Mouse (Mus musculus): ENCODE measurements around the gene Igf2r. TPM values are rescaled to one million over a fixed set of nuclear protein-coding genes. Genes with fewer than 3 reads are reported as not detected.

Gene Igf2r
- polyA plus RNA-seq, 1 experiment from 2014 or later = 28.0 TPM

DNA sequence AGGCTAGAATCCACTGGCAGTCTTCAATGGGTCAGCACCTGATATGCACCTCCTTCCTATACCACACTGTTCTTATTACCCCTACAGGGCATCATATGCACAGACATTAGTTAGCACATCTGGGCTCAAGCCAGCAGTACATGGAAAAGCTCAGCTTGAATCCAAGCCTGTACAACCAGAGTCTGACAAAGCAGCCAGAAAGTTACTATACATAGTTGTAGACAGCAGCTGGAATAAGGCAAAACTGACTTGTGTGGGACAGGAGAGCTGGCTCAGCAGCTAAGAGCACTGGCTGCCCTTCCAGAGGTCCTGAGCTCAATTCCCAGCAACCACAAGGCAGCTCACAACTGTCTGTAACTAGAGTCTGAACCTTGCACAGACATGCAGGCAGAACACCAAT lies 57.3 kb downstream of the Igf2r start:
- Histone ChIP-seq H3K9ac (ENCODE audit: low read length) (no peak overlapping the region), H3K4me3 (ENCODE audit: low read depth, low read length) (no peak overlapping the region), H3K4me2 (ENCODE audit: low read depth, severe bottlenecking) (no peak overlapping the region), H3K27ac (replicated peaks; ENCODE audit: low read depth, low read length) (no peak overlapping the region), H3K36me3 (ENCODE audit: control insufficient read depth, insufficient read depth, low read length) (peaks cover 14% of the 10 kb centered on the region; the same call in 1 of the 2 replicates), H3K4me1 (ENCODE audit: control insufficient read depth, insufficient read depth, low read length) (no peaks in the 10 kb centered on the region), H3K27me3 (ENCODE audit: control insufficient read depth, insufficient read depth, low read length) (no peaks in the 10 kb centered on the region), H3K9me3 (ENCODE audit: control insufficient read depth, low read length) (no peaks in the 10 kb centered on the region)
- ATAC-seq (ENCODE audit: insufficient number of reproducible peaks, low FRiP score, low TSS enrichment, low read depth) (no peak), DNase-seq (ENCODE audit: low spot score) (no peak)

DNA sequence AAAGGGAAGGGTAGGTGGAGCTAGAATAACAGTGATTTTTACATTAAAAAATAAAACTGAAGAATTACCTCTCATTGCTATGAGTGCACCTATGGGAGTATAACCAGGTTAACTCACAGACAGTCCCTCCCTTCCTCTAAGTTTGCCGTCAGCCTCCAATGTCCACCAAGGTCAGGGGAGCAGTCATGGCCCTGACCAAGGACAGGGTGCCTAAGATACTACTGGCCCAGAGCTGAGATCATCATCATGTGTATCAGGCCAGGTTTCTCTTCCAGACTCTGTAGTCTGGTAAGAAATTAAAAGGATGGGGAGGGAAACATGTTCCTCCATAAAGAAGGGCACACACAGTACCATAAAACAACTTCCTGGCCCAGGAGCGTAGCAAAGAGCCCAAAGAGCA lies 58.5 kb downstream of the Igf2r start:
- Histone ChIP-seq H3K4me2 (ENCODE audit: low read depth, severe bottlenecking) (no peak overlapping the region), H3K9me3 (ENCODE audit: control insufficient read depth, low read length) (no peaks in the 10 kb centered on the region), H3K36me3 (ENCODE audit: control insufficient read depth, insufficient read depth, low read length) (peaks cover 11% of the 10 kb centered on the region; the same call in 1 of the 2 replicates), H3K27me3 (ENCODE audit: control insufficient read depth, insufficient read depth, low read length) (no peaks in the 10 kb centered on the region), H3K4me1 (ENCODE audit: control insufficient read depth, insufficient read depth, low read length) (no peaks in the 10 kb centered on the region), H3K9ac (ENCODE audit: low read length) (no peak overlapping the region), H3K27ac (replicated peaks; ENCODE audit: low read depth, low read length) (no peak overlapping the region), H3K4me3 (ENCODE audit: low read depth, low read length) (no peak overlapping the region)
- DNase-seq (ENCODE audit: low spot score) = no peak
- WGBS = 89% methylated on average over 2 of the region's 2 CpGs
- no peak for ATAC-seq (ENCODE audit: insufficient number of reproducible peaks, low FRiP score, low TSS enrichment, low read depth)

DNA sequence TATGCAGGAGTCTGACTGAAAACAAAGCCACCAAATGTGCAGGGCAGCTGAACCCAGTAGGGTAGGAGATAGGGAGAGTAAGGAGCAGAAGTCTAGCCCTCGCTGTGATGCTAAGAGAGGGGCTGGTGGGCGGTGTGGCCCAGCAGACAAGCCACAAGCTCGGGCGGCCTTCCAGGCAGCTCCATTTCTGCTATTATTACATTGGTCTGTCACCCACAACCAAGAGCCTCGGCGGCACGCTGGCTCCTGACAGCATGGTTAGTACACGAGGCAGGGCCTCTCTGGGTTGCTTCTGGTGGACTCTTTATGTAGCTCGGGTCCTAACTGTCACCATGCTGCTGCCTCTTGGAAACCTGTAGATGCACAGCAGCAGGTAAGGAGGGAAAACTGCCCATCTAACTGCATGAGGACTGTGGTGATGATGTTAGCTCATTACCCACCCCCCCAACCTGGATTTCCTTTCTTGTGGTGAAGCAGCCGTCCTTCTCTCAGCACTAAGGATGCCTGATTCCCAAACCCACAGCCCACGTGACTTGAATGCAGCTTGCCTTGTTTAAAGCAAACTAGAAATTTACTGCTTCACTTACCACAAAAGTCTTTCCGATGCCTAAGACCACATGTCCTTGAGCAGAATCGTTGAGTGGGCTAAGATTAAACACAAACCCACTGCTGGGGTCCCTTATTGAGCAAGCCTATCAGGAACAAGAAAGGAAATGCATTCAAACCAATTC lies 59.2 kb downstream of the Igf2r start:
- Histone ChIP-seq H3K4me3 (ENCODE audit: low read depth, low read length) (no peak overlapping the region), H3K36me3 (ENCODE audit: control insufficient read depth, insufficient read depth, low read length) (peaks cover 11% of the 10 kb centered on the region; the same call in 1 of the 2 replicates), H3K27me3 (ENCODE audit: control insufficient read depth, insufficient read depth, low read length) (no peaks in the 10 kb centered on the region), H3K9me3 (ENCODE audit: control insufficient read depth, low read length) (no peaks in the 10 kb centered on the region), H3K27ac (replicated peaks; ENCODE audit: low read depth, low read length) (no peak overlapping the region), H3K4me1 (ENCODE audit: control insufficient read depth, insufficient read depth, low read length) (no peaks in the 10 kb centered on the region), H3K4me2 (ENCODE audit: low read depth, severe bottlenecking) (no peak overlapping the region), H3K9ac (ENCODE audit: low read length) (no peak overlapping the region)
- 80% methylated on average over 13 of the region's 13 CpGs for WGBS
- no peak for ATAC-seq (ENCODE audit: insufficient number of reproducible peaks, low FRiP score, low TSS enrichment, low read depth)
- no peak for DNase-seq (ENCODE audit: low spot score)

DNA sequence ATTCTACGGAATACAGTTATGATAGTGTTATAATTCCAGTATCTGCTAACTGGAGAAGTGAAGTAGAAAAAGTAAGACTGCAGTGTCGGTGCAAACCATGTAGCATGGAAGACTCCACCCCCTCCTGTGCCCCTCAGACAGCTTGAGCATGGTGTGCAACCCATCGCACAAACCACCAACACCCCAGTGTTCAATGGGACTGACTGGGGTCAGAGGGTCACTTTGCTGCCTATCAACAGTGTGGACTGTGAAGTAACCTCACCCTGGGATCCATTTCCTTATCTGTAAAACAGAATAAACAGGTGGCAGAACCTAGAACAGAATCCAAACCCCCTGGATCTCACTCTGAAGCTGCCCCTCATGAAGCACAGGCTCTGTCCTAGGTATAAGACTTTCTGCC lies 61.1 kb downstream of the Igf2r start:
- Histone ChIP-seq H3K4me3 (ENCODE audit: low read depth, low read length) (no peak overlapping the region), H3K27me3 (ENCODE audit: control insufficient read depth, insufficient read depth, low read length) (no peaks in the 10 kb centered on the region), H3K4me1 (ENCODE audit: control insufficient read depth, insufficient read depth, low read length) (no peaks in the 10 kb centered on the region), H3K36me3 (ENCODE audit: control insufficient read depth, insufficient read depth, low read length) (peaks cover 16% of the 10 kb centered on the region; the same call in 1 of the 2 replicates), H3K9me3 (ENCODE audit: control insufficient read depth, low read length) (no peaks in the 10 kb centered on the region), H3K9ac (ENCODE audit: low read length) (no peak overlapping the region), H3K4me2 (ENCODE audit: low read depth, severe bottlenecking) (no peak overlapping the region), H3K27ac (replicated peaks; ENCODE audit: low read depth, low read length) (no peak overlapping the region)
- 89% methylated on average over 3 of the region's 3 CpGs for WGBS
- ATAC-seq (ENCODE audit: insufficient number of reproducible peaks, low FRiP score, low TSS enrichment, low read depth) (no peak), DNase-seq (ENCODE audit: low spot score) (no peak)

DNA sequence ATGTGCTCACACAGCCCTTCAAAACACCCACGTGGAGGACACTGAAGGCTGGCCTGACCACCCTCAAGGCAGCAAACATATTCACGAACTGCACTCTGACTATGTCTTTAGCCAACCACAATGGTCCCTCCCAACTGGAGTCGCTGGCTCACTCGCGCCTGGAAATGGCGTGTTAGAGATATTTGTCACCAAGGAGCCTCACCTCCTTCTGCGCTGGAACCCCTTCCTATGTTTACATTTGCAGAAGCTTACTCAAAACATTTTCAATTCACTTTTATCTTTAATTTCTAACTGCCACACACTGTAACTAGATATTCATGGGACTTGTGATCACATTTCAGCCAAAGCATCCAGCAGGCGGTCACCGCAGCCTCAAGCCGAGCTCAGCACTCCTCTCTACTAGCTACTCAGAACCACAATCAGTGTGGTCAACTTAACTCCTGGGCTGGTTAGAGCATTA lies 62.8 kb downstream of the Igf2r start:
- WGBS = 90% methylated on average over 10 of the region's 10 CpGs
- H3K27ac ChIP-seq (replicated peaks; ENCODE audit: low read depth, low read length) = no peak overlapping the region

DNA sequence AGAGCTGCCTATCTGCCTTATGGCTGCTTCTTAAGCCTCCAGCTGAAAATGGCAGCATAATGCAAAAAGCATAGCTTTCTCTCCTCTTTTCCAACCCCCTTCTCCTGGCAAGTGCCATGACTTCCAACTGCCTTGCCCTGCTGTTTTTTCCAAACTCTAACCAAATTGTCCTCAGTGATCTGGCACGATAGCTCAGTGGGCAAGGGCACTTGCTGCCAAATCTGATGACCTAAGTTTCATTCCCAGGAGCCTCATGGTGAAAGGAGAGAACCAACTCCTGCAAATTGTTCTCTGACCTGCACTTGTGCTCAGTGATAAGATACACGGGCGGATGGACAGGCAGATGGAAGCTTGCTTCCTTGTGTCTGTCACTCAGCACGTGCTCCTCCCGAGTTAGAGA lies 66.6 kb downstream of the Igf2r start:
- H3K4me3 ChIP-seq (ENCODE audit: low read depth, low read length) = no peak overlapping the region
- 96% methylated on average over 5 of the region's 5 CpGs for WGBS
- no peaks in the 10 kb centered on the region for H3K9me3 ChIP-seq (ENCODE audit: control insufficient read depth, low read length)
- no peak for DNase-seq (ENCODE audit: low spot score)
- H3K4me1 ChIP-seq (ENCODE audit: control insufficient read depth, insufficient read depth, low read length) = no peaks in the 10 kb centered on the region
- H3K27me3 ChIP-seq (ENCODE audit: control insufficient read depth, insufficient read depth, low read length) = no peaks in the 10 kb centered on the region
- no peak overlapping the region for H3K9ac ChIP-seq (ENCODE audit: low read length)
- H3K4me2 ChIP-seq (ENCODE audit: low read depth, severe bottlenecking) = no peak overlapping the region
- peaks cover 26% of the 10 kb centered on the region for H3K36me3 ChIP-seq (ENCODE audit: control insufficient read depth, insufficient read depth, low read length)
- ATAC-seq (ENCODE audit: insufficient number of reproducible peaks, low FRiP score, low TSS enrichment, low read depth) = no peak
- H3K27ac ChIP-seq (replicated peaks; ENCODE audit: low read depth, low read length) = no peak overlapping the region

More for the DNA sequence above, 62.8 kb downstream of the Igf2r start:
- no peak for ATAC-seq (ENCODE audit: insufficient number of reproducible peaks, low FRiP score, low TSS enrichment, low read depth)
- DNase-seq (ENCODE audit: low spot score) = no peak
- Histone ChIP-seq H3K4me3 (ENCODE audit: low read depth, low read length) (no peak overlapping the region), H3K4me2 (ENCODE audit: low read depth, severe bottlenecking) (no peak overlapping the region), H3K9ac (ENCODE audit: low read length) (no peak overlapping the region), H3K9me3 (ENCODE audit: control insufficient read depth, low read length) (no peaks in the 10 kb centered on the region), H3K4me1 (ENCODE audit: control insufficient read depth, insufficient read depth, low read length) (no peaks in the 10 kb centered on the region), H3K36me3 (ENCODE audit: control insufficient read depth, insufficient read depth, low read length) (peaks cover 16% of the 10 kb centered on the region; the same call in 1 of the 2 replicates), H3K27me3 (ENCODE audit: control insufficient read depth, insufficient read depth, low read length) (no peaks in the 10 kb centered on the region)

DNA sequence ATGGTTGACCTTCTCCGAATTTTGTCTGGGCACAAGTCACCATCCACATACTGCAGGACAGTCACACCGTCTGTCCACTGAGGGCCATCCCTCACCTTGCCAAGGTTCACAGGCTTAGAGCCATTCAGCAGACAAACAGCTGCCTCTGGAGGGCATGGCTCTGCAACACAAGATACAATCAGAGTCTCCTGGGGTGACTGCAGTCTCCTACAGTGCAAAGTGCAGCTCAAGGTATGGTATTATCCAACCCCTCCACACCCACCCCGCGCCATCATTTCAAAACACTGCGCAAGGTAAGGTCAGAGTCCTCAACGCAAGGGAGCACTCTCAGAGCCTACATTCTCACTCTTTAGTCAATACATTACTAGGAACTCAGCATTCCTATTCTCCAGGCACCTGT lies 69.1 kb downstream of the Igf2r start:
- DNase-seq (ENCODE audit: low spot score) = no peak
- ATAC-seq (ENCODE audit: insufficient number of reproducible peaks, low FRiP score, low TSS enrichment, low read depth) = no peak
- no peak overlapping the region for H3K4me2 ChIP-seq (ENCODE audit: low read depth, severe bottlenecking)
- WGBS = 94% methylated on average over 6 of the region's 6 CpGs
- H3K4me3 ChIP-seq (ENCODE audit: low read depth, low read length) = no peak overlapping the region
- no peak overlapping the region for H3K9ac ChIP-seq (ENCODE audit: low read length)
- peaks cover 28% of the 10 kb centered on the region for H3K36me3 ChIP-seq (ENCODE audit: control insufficient read depth, insufficient read depth, low read length)
- no peaks in the 10 kb centered on the region for H3K4me1 ChIP-seq (ENCODE audit: control insufficient read depth, insufficient read depth, low read length)
- H3K9me3 ChIP-seq (ENCODE audit: control insufficient read depth, low read length) = no peaks in the 10 kb centered on the region
- no peaks in the 10 kb centered on the region for H3K27me3 ChIP-seq (ENCODE audit: control insufficient read depth, insufficient read depth, low read length)
- H3K27ac ChIP-seq (replicated peaks; ENCODE audit: low read depth, low read length) = no peak overlapping the region

DNA sequence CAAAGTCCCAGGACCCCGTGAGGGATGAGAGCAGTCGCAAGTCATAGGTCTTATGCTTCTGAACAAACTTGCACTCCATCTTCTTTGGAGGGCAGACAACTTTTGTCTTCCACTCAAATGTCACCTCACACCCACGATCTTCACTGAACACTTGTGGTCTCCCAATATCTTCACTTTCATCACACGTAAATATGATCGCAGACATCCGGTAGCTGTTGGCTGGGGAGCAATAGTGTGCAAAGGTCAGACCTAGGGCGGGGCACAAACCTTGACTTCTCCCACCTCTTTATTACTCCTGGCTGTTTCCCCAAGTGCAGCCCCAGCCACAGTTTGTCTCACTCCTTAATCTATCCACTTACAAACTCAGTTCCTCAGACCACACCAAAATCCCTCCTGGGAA lies 77.6 kb downstream of the Igf2r start:
- Histone ChIP-seq H3K4me2 (ENCODE audit: low read depth, severe bottlenecking) (no peak overlapping the region), H3K4me3 (ENCODE audit: low read depth, low read length) (no peak overlapping the region), H3K27ac (replicated peaks; ENCODE audit: low read depth, low read length) (no peak overlapping the region), H3K36me3 (ENCODE audit: control insufficient read depth, insufficient read depth, low read length) (peaks cover 22% of the 10 kb centered on the region), H3K4me1 (ENCODE audit: control insufficient read depth, insufficient read depth, low read length) (no peaks in the 10 kb centered on the region), H3K9me3 (ENCODE audit: control insufficient read depth, low read length) (no peaks in the 10 kb centered on the region), H3K27me3 (ENCODE audit: control insufficient read depth, insufficient read depth, low read length) (no peaks in the 10 kb centered on the region), H3K9ac (ENCODE audit: low read length) (no peak overlapping the region)
- 95% methylated on average over 7 of the region's 7 CpGs for WGBS
- ATAC-seq (ENCODE audit: insufficient number of reproducible peaks, low FRiP score, low TSS enrichment, low read depth) (no peak), DNase-seq (ENCODE audit: low spot score) (no peak)

DNA sequence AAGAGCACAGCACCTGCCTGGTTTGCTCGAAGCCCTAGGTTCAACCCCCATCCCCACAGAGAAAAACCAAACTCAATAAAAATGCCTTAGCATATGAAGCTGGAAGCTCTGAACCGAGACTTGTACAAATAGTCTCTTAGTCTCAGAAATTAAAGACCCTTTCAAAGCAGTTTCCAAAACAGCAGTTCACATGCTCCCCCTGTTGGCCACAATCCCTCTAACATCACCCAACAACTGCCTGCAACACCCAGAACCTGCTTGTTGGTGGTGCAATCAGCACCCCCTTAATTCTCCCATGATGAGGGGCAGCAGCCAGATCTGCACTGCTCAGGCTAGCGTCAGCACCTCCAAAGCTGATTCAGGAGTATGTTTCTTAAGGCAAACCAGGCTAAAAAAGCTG lies 79.9 kb downstream of the Igf2r start:
- H3K9ac ChIP-seq (ENCODE audit: low read length) = no peak overlapping the region
- DNase-seq (ENCODE audit: low spot score) (peak; percentile 56), ATAC-seq (ENCODE audit: insufficient number of reproducible peaks, low FRiP score, low TSS enrichment, low read depth) (no peak)
- H3K36me3 ChIP-seq (ENCODE audit: control insufficient read depth, insufficient read depth, low read length) = peaks cover 35% of the 10 kb centered on the region
- WGBS = 77% methylated on average over 3 of the region's 3 CpGs
- no peaks in the 10 kb centered on the region for H3K4me1 ChIP-seq (ENCODE audit: control insufficient read depth, insufficient read depth, low read length)
- H3K4me2 ChIP-seq (ENCODE audit: low read depth, severe bottlenecking) = no peak overlapping the region
- H3K27ac ChIP-seq (replicated peaks; ENCODE audit: low read depth, low read length) = no peak overlapping the region
- H3K4me3 ChIP-seq (ENCODE audit: low read depth, low read length) = no peak overlapping the region
- H3K27me3 ChIP-seq (ENCODE audit: control insufficient read depth, insufficient read depth, low read length) = no peaks in the 10 kb centered on the region
- no peaks in the 10 kb centered on the region for H3K9me3 ChIP-seq (ENCODE audit: control insufficient read depth, low read length)
